Mouse (Mus musculus) G1E (cell line): ENCODE measurements around the gene Ppdpf. TPM values are rescaled to one million over a fixed set of nuclear protein-coding genes. Genes with fewer than 3 reads are reported as not detected.

ENCODE experiments used
- ATAC-seq: 2 replicates; pipeline ENCODE4 v1.8.0; 2016; ENCODE audit warnings: mild to moderate bottlenecking; ENCODE audit not compliant: insufficient number of reproducible peaks, poor library complexity, low FRiP score, severe bottlenecking; ENCODE audit errors: extremely low read depth
- DNase-seq: peaks from one replicate; pipeline ENCODE4 v3.0.0; 2012; ENCODE audit warnings: low spot score
- H3K27me3 ChIP-seq: 2 replicates; pipeline ENCODE4 v1.6.1; 2012; ENCODE audit warnings: mild to moderate bottlenecking, low read length, inconsistent platforms; ENCODE audit not compliant: insufficient read depth
- H3K36me3 ChIP-seq: replicated peaks from 2 replicates; pipeline ENCODE3; 2012; ENCODE audit warnings: mild to moderate bottlenecking, inconsistent platforms
- H3K4me1 ChIP-seq: 2 replicates; pipeline ENCODE4 v1.6.1; 2012; ENCODE audit warnings: low read depth, low read length, inconsistent platforms, mixed read lengths; ENCODE audit not compliant: insufficient read depth
- H3K4me3 ChIP-seq: 2 replicates; pipeline ENCODE4 v1.5.1; 2012; ENCODE audit warnings: low read depth, mild to moderate bottlenecking, inconsistent platforms, low read length, moderate library complexity, mixed read lengths
- H3K9me3 ChIP-seq: replicated peaks from 2 replicates; pipeline ENCODE4 v1.6.1; 2012; ENCODE audit warnings: inconsistent platforms
- CTCF ChIP-seq: IDR thresholded peaks from 2 replicates; pipeline ENCODE4 v1.5.1; 2012; ENCODE audit warnings: low read depth, low read length, inconsistent platforms, mixed read lengths
- GATA1 ChIP-seq: IDR thresholded peaks from 2 replicates; pipeline ENCODE4 v1.6.1; 2012; ENCODE audit warnings: borderline replicate concordance, low read length, inconsistent platforms, mixed read lengths
- GATA2 ChIP-seq: IDR thresholded peaks from 2 replicates; pipeline ENCODE4 v1.6.1; 2012; ENCODE audit warnings: low read depth, low read length, inconsistent platforms, borderline replicate concordance
- POLR2AphosphoS5 ChIP-seq: IDR thresholded peaks from 2 replicates; pipeline ENCODE4 v1.6.1; 2012; ENCODE audit warnings: low read depth, low read length, inconsistent platforms; ENCODE audit not compliant: insufficient replicate concordance
- TAL1 ChIP-seq: conservative IDR thresholded peaks from 2 replicates; pipeline ENCODE4 v1.6.1; 2012; ENCODE audit warnings: low read depth, low read length, inconsistent platforms, mixed read lengths
- polyA plus RNA-seq: library from polyadenylated mRNA; stranded (reverse); fragments of >175 nt; gene quantifications from 2 replicates; pipeline ENCODE4 v1.2.3, GENCODE M21; 2012
- total RNA-seq, 2 experiments: library from RNA; stranded (forward) in 1 of 2; stranded (reverse) in 1 of 2; fragments of 200-1000 nt in 1 of 2; fragments of >200 nt in 1 of 2; fragmentation: Nextera tagmentation in 1 of 2; gene quantifications; 2 replicates each; pipeline ENCODE4 v1.2.3; 2014 to 2017

Ppdpf gene
- total and polyA plus RNA-seq, 3 experiments, result 74.0 to 148 (median 143) TPM

- peaks cover 68% of the 10 kb centered on the region for H3K27me3 ChIP-seq
- ATAC-seq (no peak; the same call in 1 of the 2 replicates), DNase-seq (no peak)
- H3K9me3 ChIP-seq, result no peaks in the 10 kb centered on the region
- TF ChIP-seq GATA2 (no peak), POLR2AphosphoS5 (no peak), TAL1 (no peak), GATA1 (no peak)
- no peaks in the 10 kb centered on the region for H3K36me3 ChIP-seq
- H3K4me1 ChIP-seq, result peaks cover 9% of the 10 kb centered on the region
- H3K4me3 ChIP-seq, result no peak overlapping the region
Observed at GRCm38 (mm10) chr2:181206118-181206517, 19.1 kb downstream of the Ppdpf start.

GRCm38 (mm10) chr2:181212389-181213020 lies 25.5 kb downstream of the Ppdpf start:
- Histone ChIP-seq H3K4me3 (no peak overlapping the region), H3K9me3 (no peaks in the 10 kb centered on the region), H3K4me1 (no peaks in the 10 kb centered on the region), H3K27me3 (peaks cover 54% of the 10 kb centered on the region), H3K36me3 (no peaks in the 10 kb centered on the region)
- DNase-seq, result no peak
- no peak for TF ChIP-seq TAL1
- ATAC-seq, result no peak

GRCm38 (mm10) chr2:181213021-181213445 lies 26.0 kb downstream of the Ppdpf start, which contains the start of gene Srms:
Gene Srms (minus strand): TSS chr2:181213185.
- ATAC-seq (no peak), DNase-seq (no peak)
- H3K4me1 ChIP-seq, result no peaks in the 10 kb centered on the region
- H3K4me3 ChIP-seq, result no peak within 1 kb of the TSS
- peaks cover 51% of the 10 kb centered on the region for H3K27me3 ChIP-seq
- TF ChIP-seq GATA1 (no peak), CTCF (no peak), GATA2 (no peak), TAL1 (no peak), POLR2AphosphoS5 (no peak)
- no peaks in the 10 kb centered on the region for H3K36me3 ChIP-seq
- H3K9me3 ChIP-seq, result no peaks in the 10 kb centered on the region

GRCm38 (mm10) chr2:181216037-181216436 lies 29.0 kb downstream of the Ppdpf start:
- ATAC-seq (no peak), DNase-seq (no peak)
- Histone ChIP-seq H3K4me1 (no peaks in the 10 kb centered on the region), H3K4me3 (no peak overlapping the region), H3K9me3 (no peaks in the 10 kb centered on the region), H3K27me3 (peaks cover 40% of the 10 kb centered on the region), H3K36me3 (no peaks in the 10 kb centered on the region)
- TF ChIP-seq GATA2 (no peak), TAL1 (no peak), GATA1 (no peak), CTCF (no peak), POLR2AphosphoS5 (no peak)

- peaks cover 23% of the 10 kb centered on the region for H3K27me3 ChIP-seq
- no peaks in the 10 kb centered on the region for H3K9me3 ChIP-seq
- H3K4me3 ChIP-seq, result no peak overlapping the region
- H3K36me3 ChIP-seq, result no peaks in the 10 kb centered on the region
- no peak for DNase-seq
- no peak for TF ChIP-seq TAL1
- TF ChIP-seq GATA1, result no peak
- no peak for TF ChIP-seq POLR2AphosphoS5
- TF ChIP-seq CTCF, result no peak
- no peak for TF ChIP-seq GATA2
- no peak for ATAC-seq
- H3K4me1 ChIP-seq, result no peaks in the 10 kb centered on the region
Observed at GRCm38 (mm10) chr2:181218881-181219485, 31.9 kb downstream of the Ppdpf start.

GRCm38 (mm10) chr2:181219538-181220216 lies 32.6 kb downstream of the Ppdpf start, which contains the start of gene Fndc11:
Gene Fndc11 (plus strand): TSS chr2:181220013.
- no peaks in the 10 kb centered on the region for H3K9me3 ChIP-seq
- no peak for TF ChIP-seq GATA1
- no peak for TF ChIP-seq GATA2
- TF ChIP-seq POLR2AphosphoS5, result no peak
- TF ChIP-seq TAL1, result no peak
- no peak for TF ChIP-seq CTCF
- no peaks in the 10 kb centered on the region for H3K36me3 ChIP-seq
- DNase-seq, result no peak
- H3K27me3 ChIP-seq, result peaks cover 19% of the 10 kb centered on the region
- no peaks in the 10 kb centered on the region for H3K4me1 ChIP-seq
- no peak for ATAC-seq
- no peak within 1 kb of the TSS for H3K4me3 ChIP-seq
